Mouse (Mus musculus): ENCODE results near the gene Lysmd4.

Lysmd4 gene

DNA sequence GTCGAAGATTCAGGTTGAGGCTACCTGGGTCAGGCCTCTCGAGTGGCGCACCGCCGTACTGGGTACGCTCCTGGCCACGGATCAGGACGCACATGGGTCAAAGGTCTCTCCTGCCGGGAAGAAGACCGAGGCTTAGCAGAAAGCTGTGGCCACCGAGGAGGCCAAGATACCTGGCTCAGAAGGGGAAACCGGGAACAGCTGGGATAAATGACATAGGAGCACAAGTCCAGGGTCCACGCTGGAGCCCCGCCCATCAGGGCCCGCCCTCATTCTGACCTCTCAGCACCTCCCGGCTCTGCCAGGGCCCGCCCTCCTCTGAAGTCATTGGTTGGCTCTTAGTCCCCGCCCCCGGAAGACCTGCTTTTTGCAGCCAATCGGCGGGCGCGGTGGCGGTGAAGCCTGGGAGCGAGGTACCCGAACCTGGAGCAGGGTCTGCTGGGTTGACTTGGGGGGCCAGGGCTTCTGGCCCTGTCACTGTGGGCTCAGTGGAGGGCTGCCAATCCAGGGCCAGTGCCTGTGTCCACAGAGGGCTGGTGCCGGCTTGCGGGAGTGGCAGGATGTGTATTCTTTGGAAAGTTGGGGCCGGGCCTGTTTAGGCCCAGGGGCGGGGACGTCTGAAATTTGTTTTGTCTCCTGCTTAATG is at the start of gene Lysmd4:
Lysmd4 (plus strand) TSS at position 325 of the 643 bp plus-strand sequence.
- peak; percentile 89 for DNase-seq (ENCODE audit: low spot score)

DNA sequence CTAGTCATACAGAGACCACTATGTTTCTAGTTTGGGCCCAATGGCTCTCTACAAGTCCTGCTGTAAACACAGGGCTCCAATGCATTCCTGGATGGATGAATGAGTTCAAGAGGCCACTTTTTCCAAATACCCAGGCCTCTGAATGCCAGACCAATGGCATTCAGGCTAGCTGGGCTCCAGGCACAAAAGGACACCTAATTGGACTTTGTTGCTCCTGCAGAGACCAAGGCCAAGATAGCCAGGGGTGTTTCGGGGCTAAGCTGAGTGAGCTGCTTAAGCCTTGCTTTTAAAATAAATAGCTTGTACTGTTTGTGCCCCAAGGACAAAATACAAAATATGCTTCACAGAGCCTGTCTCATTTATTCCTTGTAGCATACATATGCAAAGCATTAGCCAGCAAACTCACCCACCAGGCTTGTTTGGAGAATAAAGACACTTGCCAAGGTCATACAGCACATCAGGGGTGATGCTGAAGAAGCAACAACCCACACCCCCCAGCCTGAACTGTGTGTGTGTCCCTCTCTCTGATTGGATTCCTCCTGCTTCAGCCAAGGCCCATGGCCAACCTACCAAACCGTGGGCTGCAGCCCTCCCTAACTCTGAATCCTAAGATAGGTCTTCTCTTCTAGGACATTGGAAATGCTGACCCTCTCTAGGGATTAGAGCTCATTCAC is 48.7 kb upstream of the Lysmd4 start:
- DNase-seq (ENCODE audit: low spot score), result no peak

DNA sequence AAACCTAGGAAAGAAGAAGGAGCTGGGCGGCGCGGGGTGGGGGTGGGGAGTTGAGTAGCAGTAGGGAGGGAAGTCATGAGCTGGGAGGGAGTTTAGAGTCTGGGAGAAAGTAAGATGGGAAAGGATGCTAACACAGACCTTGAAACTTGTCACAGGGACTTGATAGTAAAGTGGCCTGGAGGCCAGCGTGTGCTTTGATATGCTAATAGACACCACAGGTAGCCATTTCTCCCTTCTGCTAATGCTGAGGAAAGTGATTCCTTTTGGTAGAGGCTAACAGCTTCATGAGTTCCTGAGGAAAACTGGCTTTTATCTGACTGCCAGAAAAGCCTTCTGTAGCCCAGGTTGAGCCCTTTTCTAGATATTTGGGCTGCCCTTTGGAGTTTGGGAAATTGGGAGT is 38.6 kb upstream of the Lysmd4 start:
- no peak for DNase-seq (ENCODE audit: low spot score)

DNA sequence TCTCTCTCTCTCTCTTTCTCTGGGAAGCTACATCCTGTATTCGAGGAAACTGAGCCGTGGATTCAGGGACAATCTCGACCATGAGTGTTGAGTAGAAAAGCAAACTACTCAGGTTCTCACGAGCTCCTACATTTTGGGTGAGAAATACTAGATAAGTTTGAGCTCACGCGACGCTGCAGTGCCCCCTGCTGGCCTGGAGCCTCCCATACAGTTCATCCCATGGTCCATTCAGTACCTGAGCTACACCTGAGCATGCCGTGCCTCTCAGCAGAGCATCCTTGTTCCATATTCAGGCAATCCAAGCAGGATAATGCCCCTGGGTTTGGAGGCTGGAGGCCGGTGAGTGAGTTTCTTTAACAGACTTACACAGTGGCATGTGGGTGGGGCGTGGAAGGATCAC is 22.9 kb upstream of the Lysmd4 start:
- DNase-seq (ENCODE audit: low spot score), result no peak

DNA sequence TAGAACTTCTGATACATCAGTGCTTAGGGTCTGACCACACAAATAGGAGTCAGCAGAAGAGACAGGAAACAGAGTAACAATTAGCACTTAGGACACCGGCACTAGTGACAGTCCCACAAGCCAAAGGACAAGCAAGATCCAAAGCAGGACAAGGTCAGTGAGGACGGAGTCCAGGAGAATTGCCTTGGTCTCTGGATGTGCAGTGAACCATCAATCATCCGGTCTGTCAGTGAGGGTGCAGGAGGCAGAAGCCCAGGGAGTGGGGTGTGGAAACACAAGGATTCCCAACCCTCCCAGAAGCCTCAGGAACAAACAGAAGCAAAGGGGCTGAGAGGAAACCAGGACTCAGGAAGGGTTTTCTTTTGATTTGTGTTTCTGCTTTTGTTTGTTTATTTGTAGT is 18.7 kb upstream of the Lysmd4 start:
- no peak for DNase-seq (ENCODE audit: low spot score)

DNA sequence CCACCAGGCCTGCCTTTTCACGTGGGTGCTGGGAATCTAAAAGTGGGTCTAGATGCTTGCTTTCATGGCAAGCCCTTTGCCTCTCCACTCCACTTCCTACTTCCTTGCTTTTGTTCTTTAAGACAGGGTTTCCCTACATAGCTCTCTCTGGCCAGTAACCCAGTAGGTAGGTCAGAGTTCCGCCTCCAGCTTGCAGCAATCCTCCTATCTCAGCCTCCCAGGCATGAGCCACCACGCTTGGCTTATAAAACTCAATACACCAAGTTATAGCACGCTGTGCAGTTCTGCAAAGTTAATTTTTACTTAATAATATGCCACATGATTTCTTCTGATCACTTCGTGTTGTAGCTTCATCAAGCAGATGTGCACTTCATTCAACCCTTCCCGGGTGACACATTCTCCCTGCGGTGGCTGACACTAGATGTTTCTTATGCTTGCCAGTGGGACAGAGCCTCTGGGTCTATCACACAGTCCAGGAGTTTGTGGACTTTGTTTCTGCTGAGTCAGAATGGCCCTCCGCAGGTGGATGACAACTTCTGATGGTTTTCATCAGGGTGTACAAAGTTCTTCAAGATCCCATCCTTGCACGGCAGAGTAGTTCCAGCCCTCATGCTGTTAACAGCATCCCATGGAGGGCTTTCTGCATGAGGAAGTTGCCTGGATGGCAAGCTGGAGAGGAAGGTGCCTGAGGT is 16.5 kb upstream of the Lysmd4 start:
- DNase-seq (ENCODE audit: low spot score), result no peak

DNA sequence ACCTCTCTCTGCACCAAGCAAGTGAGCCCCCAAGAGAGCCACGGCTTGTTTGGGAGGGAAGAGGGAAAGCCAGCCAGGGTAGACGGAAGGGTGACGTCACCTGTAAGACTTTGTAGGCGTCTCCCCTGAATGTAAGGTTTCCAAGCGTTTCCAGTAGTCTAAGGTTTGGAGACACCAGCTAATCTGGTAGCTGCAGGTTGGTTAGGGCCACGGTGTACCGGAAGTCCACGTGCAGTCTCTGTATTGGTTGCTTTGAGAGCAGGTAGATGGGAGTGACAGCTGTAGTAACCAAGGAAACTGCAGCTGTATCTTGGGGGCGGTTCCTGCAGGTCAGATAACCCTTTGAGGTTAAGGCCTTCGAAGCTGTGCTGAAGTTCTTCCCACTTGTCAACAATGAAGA is 15.8 kb upstream of the Lysmd4 start:
- no peak for DNase-seq (ENCODE audit: low spot score)

DNA sequence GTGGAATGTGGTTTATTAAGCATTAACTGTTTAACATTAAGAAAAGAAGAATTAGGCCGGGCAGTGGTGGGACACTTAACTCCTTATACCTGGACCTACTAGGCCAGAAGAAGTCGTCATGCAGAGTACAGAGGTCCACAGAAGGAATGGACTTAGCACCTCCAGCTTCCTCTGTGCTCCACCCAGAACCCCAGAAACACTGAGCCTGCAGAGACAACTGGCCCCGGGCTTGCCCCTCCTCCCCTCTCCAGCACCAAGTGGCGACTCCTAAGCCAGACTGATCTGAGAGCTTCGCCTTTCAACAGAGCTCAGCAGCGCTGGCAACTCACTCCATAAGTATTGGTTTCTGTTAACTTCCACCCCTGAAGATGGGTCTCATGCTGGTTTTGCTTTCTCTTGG is 14.6 kb upstream of the Lysmd4 start:
- no peak for DNase-seq (ENCODE audit: low spot score)

DNA sequence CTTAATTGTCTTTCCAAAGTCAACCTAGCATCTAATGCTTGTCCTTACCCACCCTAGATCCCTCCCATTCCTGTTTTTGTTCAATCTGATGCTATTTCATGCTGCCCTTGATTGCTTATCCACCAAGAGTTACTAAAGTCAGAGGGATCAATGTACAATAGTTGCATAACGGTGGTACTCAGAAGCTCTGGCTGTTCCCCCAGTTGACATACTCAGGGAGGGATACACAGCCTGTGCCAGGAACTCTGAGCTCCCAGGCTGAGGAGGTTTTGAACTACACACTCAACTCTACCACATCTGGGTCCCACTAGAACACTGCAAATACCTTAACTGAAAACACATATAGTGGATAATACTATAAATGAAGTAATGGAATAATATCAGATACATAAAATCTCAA is 14.0 kb upstream of the Lysmd4 start:
- DNase-seq (ENCODE audit: low spot score), result no peak

DNA sequence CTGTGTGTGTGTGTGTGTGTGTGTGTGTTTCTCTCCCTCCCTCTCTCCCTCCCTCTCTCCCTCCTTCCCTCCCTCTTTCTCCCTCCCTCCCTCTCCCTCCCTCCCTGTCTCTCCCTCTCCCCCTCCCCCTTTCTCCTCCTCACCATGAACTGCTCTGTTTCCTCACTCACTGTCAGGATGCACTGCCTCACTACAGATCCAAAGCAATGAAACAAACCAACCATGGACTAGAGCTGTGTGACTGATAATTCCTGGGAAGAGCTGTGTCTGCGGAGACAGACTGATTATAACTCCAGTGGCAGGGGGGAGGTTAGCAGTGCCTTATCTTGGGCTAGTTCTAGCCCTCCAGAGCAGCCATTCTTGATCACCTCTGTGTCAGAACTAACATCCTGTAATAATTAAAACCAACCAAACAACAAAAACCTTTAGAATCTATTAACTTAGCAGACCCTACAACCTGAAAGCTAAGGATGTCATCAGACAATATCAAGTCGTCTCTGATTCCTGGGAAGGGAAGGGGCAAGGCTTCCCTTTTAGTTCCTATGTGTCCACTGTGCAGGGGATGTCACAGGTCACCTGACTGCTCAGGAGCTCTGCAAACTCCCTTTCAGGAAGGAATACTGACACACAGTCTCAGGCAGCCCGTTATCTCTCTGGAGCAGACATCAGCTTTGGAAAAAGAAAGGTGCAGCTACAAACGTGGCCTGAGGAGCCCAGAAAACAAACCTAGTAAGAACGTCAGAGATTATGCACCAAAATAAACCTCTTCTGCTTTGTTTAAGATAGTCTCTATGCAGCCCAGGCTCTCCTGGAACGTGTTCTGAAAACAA is 12.1 kb upstream of the Lysmd4 start:
- peak; percentile 50 for DNase-seq (ENCODE audit: low spot score)

DNA sequence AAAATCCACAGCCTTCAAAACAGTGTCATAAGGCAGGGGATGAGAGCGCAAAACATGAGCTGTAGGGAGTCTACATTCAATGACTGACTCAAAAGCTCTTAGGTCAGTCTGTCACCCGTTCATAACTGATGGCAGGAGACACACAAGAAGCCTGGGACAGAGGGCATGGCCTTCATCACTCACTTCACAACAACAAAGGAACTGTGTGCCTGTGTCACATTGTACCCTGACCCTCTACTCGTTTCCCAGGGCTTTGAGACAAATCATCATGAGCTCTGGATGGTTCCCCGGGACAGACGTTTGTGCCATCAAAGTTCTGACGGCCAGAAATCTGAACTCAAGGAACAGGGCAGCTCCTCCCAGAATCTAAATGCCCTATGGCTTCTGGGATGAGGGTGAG is 11.0 kb upstream of the Lysmd4 start:
- no peak for DNase-seq (ENCODE audit: low spot score)

DNA sequence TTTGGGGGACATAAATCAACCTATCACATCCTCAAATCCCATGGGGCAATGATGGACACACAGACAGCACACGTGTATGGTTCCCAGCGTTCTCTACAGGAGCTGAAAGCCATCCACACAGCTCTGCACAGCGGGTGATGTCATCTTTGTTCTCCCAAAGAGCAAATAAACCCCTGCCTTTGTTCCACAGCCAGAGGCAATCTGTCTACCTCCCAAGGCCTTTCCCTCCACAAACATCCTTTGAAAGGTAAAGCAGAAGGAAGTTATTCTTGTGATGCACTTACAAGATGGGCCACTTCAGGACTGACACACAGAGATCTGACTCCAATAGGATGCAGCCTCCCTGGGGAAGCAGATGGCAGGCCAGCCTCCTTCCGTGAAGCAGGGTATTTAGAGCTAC is 10.4 kb upstream of the Lysmd4 start:
- no peak for DNase-seq (ENCODE audit: low spot score)

DNA sequence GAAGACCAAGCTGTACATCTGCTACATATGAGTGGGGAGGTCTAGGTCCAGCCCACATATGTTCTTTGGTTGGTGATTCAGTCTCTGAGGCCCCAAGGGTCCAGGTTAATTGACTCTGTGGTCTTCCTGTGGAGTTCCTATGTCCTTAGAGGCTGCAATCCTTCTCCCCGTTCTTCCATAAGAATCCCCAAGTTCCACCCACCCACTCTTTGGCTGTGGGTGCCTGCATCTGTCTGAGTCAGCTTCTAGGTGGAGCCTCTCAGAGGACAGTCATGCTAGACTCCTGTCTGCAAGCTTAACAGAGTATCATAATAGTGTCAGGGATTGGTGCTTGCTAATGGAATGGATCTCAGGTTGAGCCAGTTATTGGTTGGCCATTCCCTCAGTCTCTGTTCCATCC is 8.8 kb upstream of the Lysmd4 start:
- DNase-seq (ENCODE audit: low spot score), result no peak

DNA sequence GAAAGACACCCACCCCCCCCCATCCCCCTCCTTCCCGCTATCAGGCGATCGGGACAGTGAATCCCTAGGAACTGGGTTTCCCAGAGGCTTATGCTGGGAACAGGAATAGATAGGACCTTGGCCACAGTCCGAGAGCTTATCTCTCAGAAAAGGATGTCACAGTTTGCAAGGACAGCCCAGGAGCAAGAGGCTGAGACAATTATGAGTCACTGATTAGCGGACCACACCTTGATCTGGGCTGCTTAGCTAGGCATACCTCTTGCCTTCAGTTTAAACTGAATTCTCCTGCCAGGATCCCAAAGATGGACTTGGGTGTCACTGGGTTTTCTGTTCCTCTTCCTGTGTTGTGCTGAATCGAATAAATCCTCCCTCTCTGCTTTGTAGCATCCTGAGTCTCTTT is 6.0 kb upstream of the Lysmd4 start:
- no peak for DNase-seq (ENCODE audit: low spot score)

DNA sequence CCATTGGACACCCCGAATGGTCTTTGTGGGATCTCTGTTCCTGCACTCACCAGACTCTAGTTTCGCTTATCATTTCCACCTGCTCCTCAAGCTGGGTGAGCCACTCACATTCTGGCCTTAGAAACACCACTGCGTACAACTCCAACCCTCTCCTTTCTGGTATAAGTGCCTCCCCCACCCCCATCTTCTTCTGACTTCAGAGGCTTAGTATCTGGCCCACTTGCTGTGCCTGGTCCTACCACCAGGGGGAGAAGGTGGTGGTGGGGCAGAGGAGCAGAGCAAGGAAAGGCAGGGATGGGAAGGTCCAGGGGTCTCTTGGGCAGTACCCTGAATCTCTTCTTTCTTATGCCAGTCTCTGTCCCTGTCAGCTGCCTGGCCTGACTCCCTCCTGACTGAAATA is 5.3 kb upstream of the Lysmd4 start:
- DNase-seq (ENCODE audit: low spot score), result peak; percentile 57

DNA sequence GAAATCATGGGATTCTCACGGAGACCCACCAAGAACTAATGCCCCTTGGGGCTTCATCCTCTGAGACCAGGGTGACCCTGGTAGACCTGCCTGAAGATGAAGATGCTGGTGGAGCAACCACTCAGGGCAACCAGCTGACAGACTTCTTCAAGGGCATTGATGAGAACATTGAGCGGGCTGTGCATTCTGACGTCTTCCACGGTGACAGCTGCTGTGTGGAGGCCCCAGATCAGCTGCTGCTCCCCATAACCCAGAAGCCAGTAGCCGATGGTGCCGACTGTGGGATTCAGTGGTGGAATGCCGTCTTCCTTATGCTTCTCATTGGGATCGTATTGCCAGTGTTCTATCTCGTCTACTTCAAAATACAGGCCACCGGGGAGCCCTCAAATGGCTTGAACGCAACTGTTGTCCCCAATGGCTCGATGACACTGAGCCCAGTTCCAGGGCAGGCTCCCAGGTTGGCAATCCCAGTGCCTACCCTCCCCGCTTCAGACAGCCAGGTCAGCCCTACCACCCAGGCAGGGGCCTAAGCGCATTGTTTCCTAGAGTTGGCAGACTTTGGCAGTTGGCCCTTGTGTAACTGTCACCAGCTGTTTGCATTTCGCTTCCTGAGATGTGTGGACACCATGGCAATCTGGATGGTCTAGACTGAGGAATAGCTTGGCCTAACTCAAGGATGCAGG is 3.7 kb downstream of the Lysmd4 start:
- no peak for DNase-seq (ENCODE audit: low spot score)

DNA sequence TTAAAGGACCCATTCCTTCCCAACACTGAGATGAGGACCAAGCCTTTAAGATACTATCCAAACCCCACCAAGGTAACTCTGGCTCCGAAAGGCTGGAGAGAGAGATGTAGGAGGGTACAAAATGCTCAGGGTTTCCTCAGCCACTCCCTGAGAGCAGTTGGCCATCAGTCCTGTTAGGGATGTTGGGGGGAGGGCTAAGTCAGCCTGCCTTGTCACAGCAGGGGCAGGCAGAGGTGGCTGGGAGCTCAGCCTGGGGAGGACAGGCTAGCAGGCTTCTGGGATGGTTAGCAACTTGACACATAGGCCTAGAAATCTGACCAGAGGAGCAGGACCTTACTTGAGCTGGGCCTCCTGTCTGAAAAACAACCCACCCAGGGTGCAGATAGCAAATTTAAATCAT is 5.2 kb downstream of the Lysmd4 start:
- no peak for DNase-seq (ENCODE audit: low spot score)

DNA sequence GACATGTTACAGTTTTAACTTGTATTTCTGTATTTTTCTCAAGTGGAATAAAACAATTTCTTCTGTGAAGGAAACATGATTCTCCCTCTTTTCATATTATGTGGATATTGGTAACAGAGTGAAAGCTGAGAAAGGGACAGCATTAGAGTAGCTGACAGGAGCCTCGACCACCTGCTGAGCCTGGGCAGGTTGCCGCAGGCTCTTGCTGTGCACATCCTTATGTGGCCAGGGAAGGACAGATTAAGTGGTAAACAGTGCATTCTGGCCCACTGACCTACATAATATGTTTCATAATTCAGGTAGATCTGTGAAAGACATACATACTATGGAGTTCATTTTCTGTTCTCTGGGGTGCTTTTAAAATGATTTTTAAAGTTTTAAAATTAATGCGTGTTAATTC is 6.0 kb downstream of the Lysmd4 start:
- no peak for DNase-seq (ENCODE audit: low spot score)

DNA sequence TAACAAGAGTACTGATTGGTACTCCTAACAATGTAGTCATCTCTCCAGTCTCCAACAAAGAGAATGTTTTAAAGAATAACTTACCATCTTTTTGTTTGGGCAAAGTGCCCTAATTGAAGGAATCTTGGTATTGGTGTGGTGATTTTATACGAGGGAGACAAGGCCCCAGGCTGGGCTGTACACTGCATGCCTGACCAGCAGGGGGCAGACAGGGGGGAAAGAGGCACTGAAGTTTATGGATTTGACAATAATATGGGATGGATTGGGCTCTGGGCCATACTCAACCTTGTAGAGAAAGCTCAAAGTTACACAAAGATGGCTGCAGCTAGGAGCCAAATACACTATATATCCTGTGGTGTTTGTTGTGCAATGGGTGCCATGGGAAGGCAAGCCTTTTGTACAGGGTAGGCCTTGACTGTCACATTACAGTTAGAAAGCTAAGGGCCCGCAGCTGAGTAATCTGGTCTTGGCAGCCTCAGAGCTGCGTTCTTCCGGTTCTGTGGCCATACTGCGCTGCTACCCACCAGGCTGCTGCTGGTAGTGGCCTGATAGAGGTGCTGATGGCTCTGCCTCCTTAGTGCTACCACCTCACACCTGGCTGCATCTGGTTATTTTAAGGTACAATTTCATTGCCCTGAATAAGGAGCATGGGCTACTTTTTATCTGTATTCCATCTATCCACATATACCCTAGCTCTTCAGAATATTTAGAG is 6.7 kb downstream of the Lysmd4 start:
- DNase-seq (ENCODE audit: low spot score), result no peak

DNA sequence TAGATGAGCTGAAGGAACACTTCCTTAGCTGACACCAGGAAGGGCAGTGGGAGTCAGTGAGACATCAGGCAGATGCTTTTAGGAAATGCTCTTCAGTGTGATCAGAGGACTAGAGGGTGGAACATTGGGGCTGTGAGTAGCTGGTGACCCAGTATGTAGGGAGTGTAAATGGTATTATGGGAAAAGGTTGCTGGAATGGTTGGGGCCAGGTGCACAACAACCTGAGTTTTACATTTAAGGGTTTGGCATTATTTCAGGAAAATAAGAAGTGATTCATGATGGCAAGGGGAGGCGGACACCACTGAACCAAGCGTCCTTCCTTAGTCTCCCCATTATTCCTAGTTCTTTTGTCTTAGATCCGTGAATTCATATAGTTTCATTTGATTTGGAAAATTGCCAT is 7.4 kb downstream of the Lysmd4 start:
- no peak for DNase-seq (ENCODE audit: low spot score)

DNA sequence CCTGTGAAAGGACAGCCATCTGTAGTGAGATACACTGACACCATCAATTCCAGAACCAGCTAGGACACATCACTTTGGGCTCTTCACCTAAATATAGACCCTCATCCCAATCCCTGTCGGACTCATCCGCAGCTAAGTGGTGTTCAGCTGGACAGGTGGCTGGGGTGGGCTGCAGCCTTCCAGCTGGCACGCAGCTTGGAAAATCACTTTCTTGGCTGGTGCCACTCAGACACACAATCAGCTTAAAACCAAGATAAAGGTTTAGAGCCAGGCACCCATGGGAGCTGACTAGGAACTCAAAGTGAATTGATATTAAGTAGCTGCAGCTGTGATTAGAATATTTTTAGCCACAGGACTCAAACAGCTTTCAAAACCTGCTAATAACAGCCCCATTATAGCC is 7.9 kb downstream of the Lysmd4 start:
- DNase-seq (ENCODE audit: low spot score), result no peak

Measured in c-Kit-positive CD71-positive TER-119-positive erythroid progenitor cells, embryonic 14.5 days (primary cell).